Mouse (Mus musculus): ENCODE data around the gene Gm45717.

DNA sequence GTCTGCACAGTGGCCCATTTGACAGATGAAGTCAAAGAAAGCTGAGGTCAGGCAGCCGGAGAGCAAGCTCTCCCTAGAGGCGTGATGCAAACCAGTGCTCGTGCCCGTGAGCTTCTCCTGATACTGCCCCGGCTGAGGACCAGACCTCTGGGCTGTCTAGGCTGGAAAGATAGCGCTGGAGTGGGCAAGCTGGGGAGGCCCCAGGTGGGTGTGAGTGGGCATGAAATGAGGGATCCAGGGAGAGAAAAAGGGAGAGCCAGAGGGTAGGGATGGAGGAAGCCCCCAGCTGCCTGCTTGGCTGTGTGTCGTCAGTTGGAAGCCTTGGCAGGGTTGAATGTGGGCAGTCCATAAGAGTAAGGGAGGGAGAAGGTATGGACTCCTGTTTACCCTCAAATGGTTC is 11.5 kb downstream of the Gm45717 start:
- TF ChIP-seq CTCF (IDR thresholded peaks at IDR 0.05) (no peak), EP300 (IDR thresholded peaks at IDR 0.05) (no peak)

Measured in lung, postnatal 0 days (tissue).